7 mouse cellular contexts compared by ENCODE assay signal in the genomic region with DNA sequence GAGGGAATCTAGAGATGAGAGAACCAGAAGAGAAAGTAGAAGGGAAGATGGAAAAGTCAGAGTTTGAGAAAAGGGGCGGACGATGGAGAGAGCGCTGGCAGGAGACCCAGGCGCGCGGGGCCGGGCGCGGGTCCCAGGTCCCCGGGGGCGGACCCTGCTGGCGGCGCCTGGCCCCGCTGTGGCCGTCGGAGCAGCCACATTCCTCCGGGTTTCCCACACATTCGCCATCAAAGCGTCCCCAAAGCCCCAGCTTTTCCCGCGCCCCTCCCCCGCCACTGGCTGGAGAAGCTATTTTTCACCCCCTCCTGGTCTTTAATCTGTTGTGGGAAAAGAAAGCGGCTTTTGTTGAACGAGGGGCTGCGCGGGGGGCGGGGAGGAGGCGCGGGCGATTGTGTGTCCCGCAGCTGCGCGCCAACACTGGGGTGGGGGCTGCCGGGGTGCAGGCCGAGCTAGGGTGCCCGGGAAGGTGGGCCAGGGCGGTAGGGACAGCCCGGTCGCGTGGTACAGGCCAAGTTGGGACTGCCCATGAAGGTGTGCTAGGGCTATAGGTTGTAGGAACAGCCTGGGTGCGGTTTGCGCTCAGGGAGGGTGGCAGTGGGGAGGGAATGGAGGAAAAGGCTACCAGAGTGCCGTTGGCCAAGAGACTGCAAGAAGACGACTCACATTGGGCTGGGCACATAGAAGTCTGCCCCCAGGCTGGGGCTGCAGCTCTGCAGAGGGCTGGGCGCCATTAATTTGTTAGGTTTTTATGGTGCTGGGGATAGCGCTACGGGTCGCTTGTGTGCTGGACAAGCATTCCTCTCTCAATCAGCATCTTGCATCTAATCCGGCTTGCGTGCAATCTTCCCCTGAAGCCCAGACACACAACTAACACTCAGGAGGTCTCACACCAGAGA. TPM values are rescaled to one million over a fixed set of nuclear protein-coding genes. Genes with fewer than 3 reads are reported as not detected.
DNase-seq lines count a peak whose midpoint lies in the region; ATAC-seq and TF ChIP-seq lines count a peak whose summit lies in the region.

No protein-coding gene starts in this region.

- peak; percentile 82 for ATAC-seq in embryonic facial prominence, embryonic 11.5 days (replicated peaks; ENCODE audit: insufficient number of reproducible peaks, low FRiP score, low TSS enrichment, low read depth)
- peak; percentile 61 for ATAC-seq in heart, postnatal 0 days (ENCODE audit: insufficient read depth, low read depth)

- peaks cover 18% of the 10 kb centered on the region for H3K4me1 ChIP-seq in embryonic facial prominence, embryonic 11.5 days (ENCODE audit: control insufficient read depth, insufficient read depth, low read length)
- H3K4me1 ChIP-seq in heart, postnatal 0 days (ENCODE audit: control insufficient read depth, insufficient read depth): peaks cover 27% of the 10 kb centered on the region

- H3K9ac ChIP-seq in embryonic facial prominence, embryonic 11.5 days (replicated peaks; ENCODE audit: low read length): peak overlapping the region; percentile 63
- H3K9ac ChIP-seq in heart, postnatal 0 days (replicated peaks; ENCODE audit: low read depth, low read length): peak overlapping the region; percentile 49

- TF ChIP-seq EP300 in heart, postnatal 0 days (IDR thresholded peaks at IDR 0.05; ENCODE audit: low read depth): no peak

- no peaks in the 10 kb centered on the region for H3K9me3 ChIP-seq in embryonic facial prominence, embryonic 11.5 days (replicated peaks; ENCODE audit: control insufficient read depth, low read length)
- H3K9me3 ChIP-seq in heart, postnatal 0 days (replicated peaks; ENCODE audit: control insufficient read depth, low read length): no peaks in the 10 kb centered on the region

- 1% methylated on average over 43 of the region's 50 CpGs for WGBS in embryonic facial prominence, embryonic 11.5 days
- WGBS in heart, postnatal 0 days: 9% methylated on average over 46 of the region's 50 CpGs

- H3K27ac ChIP-seq in embryonic facial prominence, embryonic 11.5 days (replicated peaks; ENCODE audit: low read depth, low read length): peak overlapping the region; percentile 97
- peak overlapping the region; percentile 85 for H3K27ac ChIP-seq in heart, postnatal 0 days (ENCODE audit: low read depth)
- H3K27ac ChIP-seq in layer of hippocampus, adult 2 months: peak overlapping the region; percentile 92

- H3K4me2 ChIP-seq in embryonic facial prominence, embryonic 11.5 days (ENCODE audit: low read depth, low read length): peak overlapping the region; percentile 68
- H3K4me2 ChIP-seq in heart, postnatal 0 days (ENCODE audit: low read depth, low read length): peak overlapping the region; percentile 76

- peak overlapping the region; percentile 29 for H3K4me3 ChIP-seq in embryonic facial prominence, embryonic 11.5 days (ENCODE audit: low read depth, low read length)
- H3K4me3 ChIP-seq in heart, postnatal 0 days (ENCODE audit: low read depth, low read length): peak overlapping the region; percentile 44
- peak overlapping the region; percentile 48 for H3K4me3 ChIP-seq in layer of hippocampus, adult 2 months

- peak; percentile 35 for DNase-seq in right cerebral cortex, adult 18-20 months
- DNase-seq in right cerebral cortex, postnatal 36 days (ENCODE audit: low spot score in 2 of 2): no peak
- peak; percentile 88 for DNase-seq in embryonic facial prominence, embryonic 11.5 days (ENCODE audit: low spot score)
- peak; percentile 31 for DNase-seq in heart, postnatal 0 days (ENCODE audit: low spot score)
- DNase-seq in layer of hippocampus, adult 2 months (ENCODE audit: low spot score in 2 of 2): peak; percentile 55 to 57
- DNase-seq in mesoderm, embryonic 11.5 days (ENCODE audit: low read depth, low spot score): peak; percentile 84
- DNase-seq in testis, postnatal 10 days (ENCODE audit: low spot score): peak; percentile 83

- no peaks in the 10 kb centered on the region for H3K27me3 ChIP-seq in embryonic facial prominence, embryonic 11.5 days (ENCODE audit: control insufficient read depth, insufficient read depth, low read length)
- H3K27me3 ChIP-seq in heart, postnatal 0 days (ENCODE audit: control insufficient read depth, insufficient read depth, low read length): no peaks in the 10 kb centered on the region

- H3K36me3 ChIP-seq in embryonic facial prominence, embryonic 11.5 days (replicated peaks; ENCODE audit: control insufficient read depth, insufficient read depth, low read depth, low read length): no peaks in the 10 kb centered on the region
- no peaks in the 10 kb centered on the region for H3K36me3 ChIP-seq in heart, postnatal 0 days (replicated peaks; ENCODE audit: control insufficient read depth, insufficient read depth, low read length)

- no peak for TF ChIP-seq CTCF in heart, postnatal 0 days (IDR thresholded peaks at IDR 0.05; ENCODE audit: low read depth)
- TF ChIP-seq CTCF in layer of hippocampus, adult 2 months (conservative IDR thresholded peaks at IDR 0.05): peak; percentile 19

RNA-seq across cellular contexts. Expression of gene Id3, which starts 8.1 kb away (rescaled TPM):
- 608 and 653 TPM in 2 replicates for polyA plus RNA-seq in embryonic facial prominence, embryonic 11.5 days (2014; fragmentation: Nextera tagmentation; extraction: Ambion mirVana)
- 238 and 259 TPM in 2 replicates for total RNA-seq in heart, postnatal 0 days (2014; rRNA removed; ENCODE audit: low replicate concordance)
- 169 and 188 TPM in 2 replicates for polyA plus RNA-seq in heart, postnatal 0 days (2015; fragmentation: Nextera tagmentation; extraction: Ambion mirVana)
- 10 to 100 TPM; 45.1 to 47.4 TPM for total RNA-seq in layer of hippocampus, adult 2 months (2021)

RNA-seq across cellular contexts. Expression of gene E2f2, which starts 37.0 kb away (rescaled TPM):
- polyA plus RNA-seq in embryonic facial prominence, embryonic 11.5 days (2014; fragmentation: Nextera tagmentation; extraction: Ambion mirVana): 5.0 and 6.1 TPM in 2 replicates
- 6.4 and 6.9 TPM in 2 replicates for total RNA-seq in heart, postnatal 0 days (2014; rRNA removed; ENCODE audit: low replicate concordance)
- 2.4 and 2.6 TPM in 2 replicates for polyA plus RNA-seq in heart, postnatal 0 days (2015; fragmentation: Nextera tagmentation; extraction: Ambion mirVana)
- total RNA-seq in layer of hippocampus, adult 2 months (2021): 1 to 10 TPM in 1 of 2 experiments, under 1 TPM in 1; 0.74 to 1.5 TPM

Comparison
In these comparisons a context has a peak if more than half of its experiments do, and no peak if none do; other contexts are left out.
1. DNase-seq: peak in right cerebral cortex, adult 18-20 months (single experiment), embryonic facial prominence, embryonic 11.5 days (single experiment), heart, postnatal 0 days (single experiment), layer of hippocampus, adult 2 months (2 of 2), mesoderm, embryonic 11.5 days (single experiment) and testis, postnatal 10 days (single experiment); none in right cerebral cortex, postnatal 36 days (0 of 2).
2. Peak in every context shown above with its lines, with median percentiles within 50 percentile points of each other: H3K27ac ChIP-seq and H3K4me3 ChIP-seq.